Mouse (Mus musculus): Measurements from ENCODE around the gene Rftn1.

GRCm38 (mm10) chr17:50093356-50093755, 97.1 kb downstream of the Rftn1 start:
- TF ChIP-seq CTCF (IDR thresholded peaks at IDR 0.05; ENCODE audit: insufficient read depth, low read depth, low read length) (no peak), POLR2A (IDR thresholded peaks at IDR 0.05; ENCODE audit: insufficient read depth, low read depth, low read length) (no peak)
